Mouse (Mus musculus): ENCODE results near the gene Th. TPM values are rescaled to one million over a fixed set of nuclear protein-coding genes. Genes with fewer than 3 reads are reported as not detected.

The Th gene
- not detected for polyA plus RNA-seq (2017; shearing (Covaris generic))

GRCm38 (mm10) chr7:142931028-142931427, at the start of gene Th:
Gene Th (minus strand): TSS chr7:142931128.

GRCm38 (mm10) chr7:142968809-142969511, 38.0 kb upstream of the Th start, which contains the start of gene Ascl2:
Gene Ascl2 (minus strand): TSS chr7:142969264.

Other genes with a start within 250 kb of the Th start
- not detected for gene Ins2, start 187.7 kb downstream of the Th start, polyA plus RNA-seq (2017; shearing (Covaris generic))
- 2.2 TPM for gene Ascl2, start 38.1 kb upstream of the Th start, polyA plus RNA-seq (2017; shearing (Covaris generic))
- 732 TPM for gene Tspan32, start 73.9 kb upstream of the Th start, polyA plus RNA-seq (2017; shearing (Covaris generic))
- gene Cd81, start 121.6 kb upstream of the Th start, polyA plus RNA-seq (2017; shearing (Covaris generic)): 198 TPM
- 62.1 TPM for gene Tssc4, start 138.1 kb upstream of the Th start, polyA plus RNA-seq (2017; shearing (Covaris generic))
- not detected for gene Trpm5, start 163.5 kb upstream of the Th start, polyA plus RNA-seq (2017; shearing (Covaris generic))
- not detected for gene Kcnq1, start 175.2 kb upstream of the Th start, polyA plus RNA-seq (2017; shearing (Covaris generic))

Measured in CD4-positive, CD25-positive, alpha-beta regulatory T cell, adult 9 weeks (primary cell).